Comparison of ENCODE assay signal across 8 mouse cellular contexts in the genomic region with DNA sequence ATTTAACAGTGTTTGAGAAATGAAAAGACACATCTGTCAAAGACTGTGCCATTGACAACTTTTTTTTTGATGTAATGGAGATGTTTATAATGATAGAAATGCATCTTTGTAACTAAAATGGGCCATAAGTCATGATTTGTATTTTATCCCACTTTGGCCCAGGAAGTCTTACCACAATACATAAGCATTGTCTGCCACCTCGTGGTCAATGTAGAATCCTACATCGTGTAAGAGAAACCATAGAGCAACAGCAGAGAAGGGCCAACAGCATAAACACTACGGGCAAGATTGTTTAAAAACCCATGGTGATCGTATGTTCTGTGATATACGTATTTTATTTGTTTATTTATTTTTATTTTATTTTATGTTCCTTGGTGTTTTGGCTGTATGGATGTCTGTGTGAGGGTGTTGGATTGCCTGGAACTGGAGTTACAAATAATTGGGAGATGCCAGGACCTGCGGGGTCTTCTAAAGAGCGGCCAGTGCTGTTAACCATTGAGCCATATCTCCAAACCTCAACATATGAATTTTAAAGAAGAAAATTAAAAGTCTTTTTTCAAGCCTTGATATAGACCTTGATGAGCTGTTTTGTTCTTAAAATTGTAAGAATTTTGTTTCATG. TPM values are rescaled to one million over a fixed set of nuclear protein-coding genes. Genes with fewer than 3 reads are reported as not detected.
DNase-seq lines count a peak whose midpoint lies in the region; ATAC-seq and TF ChIP-seq lines count a peak whose summit lies in the region.

No protein-coding gene starts in this region.

- 0 out of 2 replicates have a peak, but pooled peaks have one; percentile 22 for TF ChIP-seq CTCF in lung, adult 2 months (IDR thresholded peaks at IDR 0.05; ENCODE audit: insufficient read depth, low read length)

- peaks cover 5% of the 10 kb centered on the region for H3K4me1 ChIP-seq in lung, adult 2 months (ENCODE audit: control insufficient read depth, insufficient read depth, low read length)

- ATAC-seq in erythroid progenitor cell, adult 5-6 weeks (replicated peaks; ENCODE audit: low FRiP score, poor library complexity, severe bottlenecking) = no peak

- intact Hi-C loops in heart, postnatal 14 days (cut with DNase I) = loop anchor here (2.0 to 5.0 kb wide), 5 partner anchors 160 to 633 kb away; no protein-coding TSS in a partner anchor

- peak; percentile 80 for DNase-seq in ES-CJ7 (ENCODE audit: low read depth, low spot score)
- DNase-seq in adrenal gland, adult 8-10 months = peak; percentile 21
- peak; percentile 50 for DNase-seq in embryo, embryonic 9.5 days (ENCODE audit: extremely low spot score)
- DNase-seq in heart, postnatal 14 days = peak; percentile 55 to 79
- DNase-seq in kidney, postnatal 25 days = peak; percentile 40 to 75
- DNase-seq in lung, adult 2 months = peak; percentile 30
- peak; percentile 59 for DNase-seq in retina, adult 2 months (ENCODE audit: low read depth, low spot score)

- no peak for TF ChIP-seq POLR2A in lung, adult 2 months (IDR thresholded peaks at IDR 0.05; ENCODE audit: borderline replicate concordance, extremely low read depth, low read depth, low read length)

- WGBS in lung, adult 2 months = 30% methylated on average over 7 of the region's 7 CpGs

- no peak overlapping the region for H3K4me3 ChIP-seq in lung, adult 2 months (replicated peaks; ENCODE audit: extremely low read depth, low read depth, low read length)

RNA-seq across cellular contexts. Expression of gene Tigd2, which starts 28.2 kb away (rescaled TPM):
- 10 to 100 TPM; 17.3 to 24.4 (median 20.9) TPM for total RNA-seq in adrenal gland, adult 8-10 months (2022)
- 10 to 100 TPM; 10.2 to 11.1 TPM for total RNA-seq in heart, postnatal 14 days (2021)
- polyA plus RNA-seq in lung, adult 2 months (2012; rRNA removed) = 3.5 and 4.0 TPM in 2 replicates
- total RNA-seq in erythroid progenitor cell, adult 5-6 weeks (2015; ENCODE audit: low replicate concordance) = 2.5 and 8.3 TPM in 2 replicates
- 3.1 and 6.2 TPM in 2 replicates for total RNA-seq in erythroid progenitor cell, adult 5-6 weeks (2017; ENCODE audit: low replicate concordance)

Comparison
In these comparisons a context has a peak if more than half of its experiments do, and no peak if none do; other contexts are left out.
1. DNase-seq: peak in every context shown above with its lines; median percentile 80 in ES-CJ7; 67 in heart, postnatal 14 days; 59 in retina, adult 2 months; 58 in kidney, postnatal 25 days; 50 in embryo, embryonic 9.5 days; 30 in lung, adult 2 months; 21 in adrenal gland, adult 8-10 months.